Mouse (Mus musculus) heart, embryonic 16.5 days (tissue): ENCODE measurements around the gene Mcl1. TPM values are rescaled to one million over a fixed set of nuclear protein-coding genes. Genes with fewer than 3 reads are reported as not detected.

Source experiments
- ATAC-seq: fragments of 200-750 bp; cut with Nextera tagmentation; replicated peaks from 2 replicates; pipeline ENCODE4 v1.8.0; 2017; ENCODE audit warnings: moderate number of reproducible peaks; ENCODE audit not compliant: insufficient read depth, low FRiP score; ENCODE audit errors: extremely low read depth
- H3K27ac ChIP-seq: fragments of 300-500 bp; sonication (generic); 2 replicates; pipeline ENCODE4 v1.5.1; 2014; ENCODE audit warnings: mild to moderate bottlenecking, low read length, control low read depth, moderate library complexity
- H3K27me3 ChIP-seq: fragments of 300-500 bp; sonication (generic); 2 replicates; pipeline ENCODE4 v1.6.1; 2014; ENCODE audit warnings: low read length, mixed read lengths; ENCODE audit not compliant: control insufficient read depth, insufficient read depth
- H3K36me3 ChIP-seq: fragments of 300-500 bp; sonication (generic); 2 replicates; pipeline ENCODE4 v1.6.1; 2014; ENCODE audit not compliant: control insufficient read depth, insufficient read depth
- H3K4me1 ChIP-seq: fragments of 300-500 bp; sonication (generic); 2 replicates; pipeline ENCODE4 v1.6.1; 2014; ENCODE audit warnings: low read length, mixed read lengths; ENCODE audit not compliant: control insufficient read depth, insufficient read depth
- H3K4me2 ChIP-seq: fragments of 300-500 bp; sonication (generic); 2 replicates; pipeline ENCODE4 v1.6.1; 2014; ENCODE audit warnings: low read depth, mild to moderate bottlenecking, control low read depth, low read length
- H3K4me3 ChIP-seq: fragments of 300-500 bp; sonication (generic); 2 replicates; pipeline ENCODE4 v1.5.1; 2014; ENCODE audit warnings: mild to moderate bottlenecking, control low read depth, low read length
- H3K9ac ChIP-seq: fragments of 300-500 bp; sonication (generic); 2 replicates; pipeline ENCODE4 v1.6.1; 2014; ENCODE audit warnings: low read length, control low read depth
- H3K9me3 ChIP-seq: fragments of 300-500 bp; sonication (generic); replicated peaks from 2 replicates; pipeline ENCODE4 v1.6.1; 2016; ENCODE audit warnings: low read length; ENCODE audit not compliant: control insufficient read depth
- WGBS: fragments of 180-500 bp; shearing (Covaris S2); extraction: QIAGEN DNeasy Blood & Tissue Kit; methylation state at CpG from one replicate; pipeline ENCODE4 v1.1.7; 2014; 5-methylcytosine and 5-hydroxymethylcytosine counted together
- polyA plus RNA-seq: library from polyadenylated mRNA; unstranded; fragments of >200 nt; fragmentation: Nextera tagmentation; extraction: Ambion mirVana; gene quantifications from 2 replicates; pipeline ENCODE4 v1.2.1, GENCODE M21; 2015

The Mcl1 gene
- polyA plus RNA-seq, 1 experiment from 2014 or later = 31.9 TPM

- Histone ChIP-seq H3K4me3 (no peak overlapping the region), H3K4me1 (peaks cover 9% of the 10 kb centered on the region), H3K27ac (no peak overlapping the region), H3K4me2 (no peak overlapping the region), H3K27me3 (no peaks in the 10 kb centered on the region), H3K9me3 (no peaks in the 10 kb centered on the region), H3K9ac (no peak overlapping the region), H3K36me3 (peaks cover 35% of the 10 kb centered on the region)
- WGBS = 78% methylated on average over 5 of the region's 5 CpGs
- no peak for ATAC-seq
Observed at GRCm38 (mm10) chr3:95627763-95628162, 30.8 kb upstream of the Mcl1 start.

- no peaks in the 10 kb centered on the region for H3K27me3 ChIP-seq
- H3K9ac ChIP-seq = no peak overlapping the region
- no peak overlapping the region for H3K4me2 ChIP-seq
- no peak overlapping the region for H3K27ac ChIP-seq
- WGBS = 77% methylated on average over 4 of the region's 4 CpGs
- ATAC-seq = no peak
- H3K4me3 ChIP-seq = no peak overlapping the region
- no peaks in the 10 kb centered on the region for H3K9me3 ChIP-seq
- peaks cover 9% of the 10 kb centered on the region for H3K4me1 ChIP-seq
- H3K36me3 ChIP-seq = peaks cover 46% of the 10 kb centered on the region
Observed at GRCm38 (mm10) chr3:95629755-95630154, 28.8 kb upstream of the Mcl1 start.

GRCm38 (mm10) chr3:95630856-95631255 lies 27.7 kb upstream of the Mcl1 start:
- H3K4me2 ChIP-seq = no peak overlapping the region
- no peaks in the 10 kb centered on the region for H3K27me3 ChIP-seq
- H3K4me3 ChIP-seq = no peak overlapping the region
- no peak overlapping the region for H3K27ac ChIP-seq
- H3K9me3 ChIP-seq = no peaks in the 10 kb centered on the region
- no peak overlapping the region for H3K9ac ChIP-seq
- 66% methylated on average over 3 of the region's 3 CpGs for WGBS
- H3K4me1 ChIP-seq = peaks cover 5% of the 10 kb centered on the region
- H3K36me3 ChIP-seq = peaks cover 47% of the 10 kb centered on the region
- ATAC-seq = no peak

GRCm38 (mm10) chr3:95631304-95631703 lies 27.3 kb upstream of the Mcl1 start:
- H3K27ac ChIP-seq = no peak overlapping the region
- H3K4me2 ChIP-seq = no peak overlapping the region
- no peaks in the 10 kb centered on the region for H3K27me3 ChIP-seq
- no peaks in the 10 kb centered on the region for H3K9me3 ChIP-seq
- no peak overlapping the region for H3K9ac ChIP-seq
- peaks cover under 1% of the 10 kb centered on the region; the same call in 1 of the 2 replicates for H3K4me1 ChIP-seq
- H3K36me3 ChIP-seq = peaks cover 47% of the 10 kb centered on the region
- no peak overlapping the region for H3K4me3 ChIP-seq
- 70% methylated on average over 6 of the region's 6 CpGs for WGBS
- ATAC-seq = no peak

- 63% methylated on average over 12 of the region's 12 CpGs for WGBS
- Histone ChIP-seq H3K4me2 (no peak overlapping the region), H3K9me3 (no peaks in the 10 kb centered on the region), H3K4me1 (no peaks in the 10 kb centered on the region), H3K27me3 (no peaks in the 10 kb centered on the region), H3K27ac (peak overlapping the region; percentile 70), H3K9ac (no peak overlapping the region), H3K36me3 (peaks cover 41% of the 10 kb centered on the region), H3K4me3 (no peak overlapping the region)
- ATAC-seq = peak; percentile 20; the same call in 1 of the 2 replicates
Observed at GRCm38 (mm10) chr3:95632648-95633588, 25.7 kb upstream of the Mcl1 start.

GRCm38 (mm10) chr3:95635636-95636035 lies 23.0 kb upstream of the Mcl1 start:
- no peak for ATAC-seq
- H3K9me3 ChIP-seq = no peaks in the 10 kb centered on the region
- H3K36me3 ChIP-seq = peaks cover 30% of the 10 kb centered on the region
- no peak overlapping the region for H3K4me2 ChIP-seq
- H3K4me1 ChIP-seq = no peaks in the 10 kb centered on the region
- no peak overlapping the region for H3K4me3 ChIP-seq
- no peaks in the 10 kb centered on the region for H3K27me3 ChIP-seq
- WGBS = 69% methylated on average over 4 of the region's 4 CpGs
- 0 out of 2 replicates have a peak overlapping the region, but pooled peaks have one; percentile 27 for H3K27ac ChIP-seq
- no peak overlapping the region for H3K9ac ChIP-seq

GRCm38 (mm10) chr3:95636072-95636471 lies 22.5 kb upstream of the Mcl1 start:
- 57% methylated on average over 4 of the region's 4 CpGs for WGBS
- Histone ChIP-seq H3K36me3 (peaks cover 26% of the 10 kb centered on the region), H3K4me1 (no peaks in the 10 kb centered on the region), H3K9ac (no peak overlapping the region), H3K4me3 (no peak overlapping the region), H3K27ac (no peak overlapping the region), H3K27me3 (no peaks in the 10 kb centered on the region), H3K4me2 (no peak overlapping the region), H3K9me3 (no peaks in the 10 kb centered on the region)
- no peak for ATAC-seq

- H3K9me3 ChIP-seq = no peaks in the 10 kb centered on the region
- H3K27me3 ChIP-seq = no peaks in the 10 kb centered on the region
- peaks cover 8% of the 10 kb centered on the region for H3K36me3 ChIP-seq
- H3K4me2 ChIP-seq = no peak overlapping the region
- 96% methylated on average over 1 of the region's 1 CpGs for WGBS
- no peak overlapping the region for H3K4me3 ChIP-seq
- no peak overlapping the region for H3K9ac ChIP-seq
- ATAC-seq = no peak
- no peak overlapping the region for H3K27ac ChIP-seq
- no peaks in the 10 kb centered on the region for H3K4me1 ChIP-seq
Observed at GRCm38 (mm10) chr3:95639694-95640093, 18.9 kb upstream of the Mcl1 start.

- no peak for ATAC-seq
- 76% methylated on average over 7 of the region's 7 CpGs for WGBS
Observed at GRCm38 (mm10) chr3:95643097-95643496, 15.5 kb upstream of the Mcl1 start.

More at GRCm38 (mm10) chr3:95643097-95643496, 15.5 kb upstream of the Mcl1 start:
- no peaks in the 10 kb centered on the region for H3K9me3 ChIP-seq
- H3K36me3 ChIP-seq = peaks cover 3% of the 10 kb centered on the region; the same call in 1 of the 2 replicates
- no peak overlapping the region for H3K4me3 ChIP-seq
- H3K4me1 ChIP-seq = peaks cover 3% of the 10 kb centered on the region; the same call in 1 of the 2 replicates
- H3K27me3 ChIP-seq = no peaks in the 10 kb centered on the region
- H3K27ac ChIP-seq = no peak overlapping the region
- H3K9ac ChIP-seq = no peak overlapping the region
- no peak overlapping the region for H3K4me2 ChIP-seq
